Mouse (Mus musculus) forebrain, embryonic 16.5 days (tissue): Measurements from ENCODE around the gene Olfr434. TPM values are rescaled to one million over a fixed set of nuclear protein-coding genes. Genes with fewer than 3 reads are reported as not detected.
"Not testable (repeated sequence)": the region's sequence is repeated elsewhere in the genome, so short reads cannot be mapped to it uniquely, and the experiment has no call there.

Experiments
- ATAC-seq: fragments of 200-750 bp; cut with Nextera tagmentation; 2 replicates; pipeline ENCODE4 v1.8.0; 2017; ENCODE audit warnings: mild to moderate bottlenecking, moderate library complexity
- H3K27ac ChIP-seq: fragments of 300-500 bp; sonication (generic); 2 replicates; pipeline ENCODE4 v1.5.1; 2014; ENCODE audit warnings: low read length, control low read depth
- H3K27me3 ChIP-seq: fragments of 300-500 bp; sonication (generic); replicated peaks from 2 replicates; pipeline ENCODE4 v1.6.1; 2014; ENCODE audit warnings: low read length; ENCODE audit not compliant: control insufficient read depth, insufficient read depth
- H3K36me3 ChIP-seq: fragments of 300-500 bp; sonication (generic); 2 replicates; pipeline ENCODE4 v1.6.1; 2014; ENCODE audit not compliant: control insufficient read depth, insufficient read depth
- H3K4me1 ChIP-seq: fragments of 300-500 bp; sonication (generic); replicated peaks from 2 replicates; pipeline ENCODE4 v1.6.1; 2014; ENCODE audit warnings: low read length; ENCODE audit not compliant: control insufficient read depth, insufficient read depth
- H3K4me2 ChIP-seq: fragments of 300-500 bp; sonication (generic); 2 replicates; pipeline ENCODE4 v1.6.1; 2014; ENCODE audit warnings: mild to moderate bottlenecking, low read length, control low read depth
- H3K4me3 ChIP-seq: fragments of 300-500 bp; sonication (generic); replicated peaks from 2 replicates; pipeline ENCODE4 v1.5.1; 2014; ENCODE audit warnings: mild to moderate bottlenecking, low read length, control low read depth
- H3K9ac ChIP-seq: fragments of 300-500 bp; sonication (generic); replicated peaks from 2 replicates; pipeline ENCODE4 v1.6.1; 2014; ENCODE audit warnings: low read depth, low read length, control low read depth
- H3K9me3 ChIP-seq: fragments of 300-500 bp; sonication (generic); 2 replicates; pipeline ENCODE4 v1.6.1; 2016; ENCODE audit warnings: low read length; ENCODE audit not compliant: control insufficient read depth
- WGBS: fragments of 180-500 bp; shearing (Covaris S2); extraction: QIAGEN DNeasy Blood & Tissue Kit; methylation state at CpG from one replicate; pipeline ENCODE4 v1.1.7; 2014; 5-methylcytosine and 5-hydroxymethylcytosine counted together
- polyA plus RNA-seq: library from polyadenylated mRNA; unstranded; fragments of >200 nt; fragmentation: Nextera tagmentation; extraction: Ambion mirVana; gene quantifications from 2 replicates; pipeline ENCODE4 v1.2.1, GENCODE M21; 2015

Gene Olfr434
- polyA plus RNA-seq, result not detected in 2 replicates

DNA sequence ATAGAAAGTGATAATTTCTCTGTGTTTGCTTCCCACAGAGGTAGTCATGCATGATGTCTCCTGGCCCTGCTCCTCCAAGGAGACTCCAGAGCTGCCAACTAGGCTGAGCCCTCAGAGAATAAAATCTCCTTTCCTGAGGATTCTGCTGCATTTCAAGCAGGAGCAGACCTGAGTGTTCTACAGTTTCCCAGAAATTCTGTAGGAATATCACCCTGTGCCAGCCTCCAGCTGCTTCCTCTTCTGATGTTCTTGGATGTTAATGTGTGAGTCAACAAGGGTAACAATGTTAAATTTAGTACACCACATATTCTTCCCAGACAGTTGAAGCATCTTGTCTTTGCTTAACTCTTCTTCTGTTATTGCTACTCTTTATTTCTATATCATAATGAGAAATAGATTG, at the start of gene Olfr434:
TSS of gene Olfr434 (plus strand) at position 149 of the 400 bp plus-strand sequence.
- ATAC-seq, H3K4me2 ChIP-seq, H3K4me1 ChIP-seq, H3K9ac ChIP-seq, H3K4me3 ChIP-seq, H3K36me3 ChIP-seq, H3K27ac ChIP-seq, H3K9me3 ChIP-seq, H3K27me3 ChIP-seq: not testable (repeated sequence)

DNA sequence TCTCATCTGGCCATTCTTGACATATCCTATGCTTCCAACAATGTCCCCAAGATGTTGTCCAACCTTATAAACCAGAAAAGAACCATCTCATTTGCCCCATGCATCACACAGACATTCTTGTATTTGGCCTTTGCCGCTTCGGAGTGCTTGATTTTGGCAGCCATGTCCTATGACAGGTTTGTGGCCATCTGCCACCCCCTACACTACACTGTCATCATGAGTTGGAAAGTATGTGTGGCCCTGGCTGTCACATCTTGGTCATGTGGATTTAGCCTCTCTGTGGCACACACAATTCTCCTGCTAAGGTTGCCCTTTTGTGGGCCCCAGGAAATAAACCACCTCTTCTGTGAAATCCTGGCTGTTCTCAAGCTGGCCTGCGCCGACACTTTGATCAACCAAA, 45.6 kb upstream of the Olfr434 start:
- ATAC-seq, result no peak
- no peaks in the 10 kb centered on the region for H3K4me1 ChIP-seq
- no peak overlapping the region for H3K4me2 ChIP-seq
- H3K9me3 ChIP-seq, result no peaks in the 10 kb centered on the region
- no peaks in the 10 kb centered on the region for H3K36me3 ChIP-seq
- H3K4me3 ChIP-seq, result no peak overlapping the region
- WGBS, result 92% methylated on average over 4 of the region's 4 CpGs
- H3K9ac ChIP-seq, result no peak overlapping the region
- H3K27ac ChIP-seq, result no peak overlapping the region
- no peaks in the 10 kb centered on the region for H3K27me3 ChIP-seq

DNA sequence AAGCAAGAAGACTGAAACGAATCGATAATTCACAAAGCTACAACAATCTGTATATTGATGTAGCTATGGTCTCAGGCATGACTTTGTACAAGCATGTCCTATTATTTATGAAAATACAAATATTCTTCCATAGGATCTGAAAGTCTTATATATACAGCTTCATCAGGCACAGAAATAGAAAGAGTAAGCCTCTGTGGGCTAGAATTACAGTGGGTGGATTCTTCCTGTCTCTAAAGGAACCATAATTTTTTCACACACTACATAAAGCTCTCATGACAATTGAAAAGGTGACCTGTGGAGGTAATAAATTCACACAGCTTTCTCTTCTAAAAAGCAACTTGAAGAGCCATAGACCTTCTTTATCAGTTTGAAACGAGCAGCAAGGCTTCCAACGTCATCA, 41.0 kb upstream of the Olfr434 start, which contains the start of gene Olfr13:
TSS of gene Olfr13 (plus strand) at position 301 of the 400 bp plus-strand sequence.
- Histone ChIP-seq H3K9ac (no peak within 1 kb of the TSS), H3K36me3 (no peaks in the 10 kb centered on the region)
- 81% methylated on average over 4 of the region's 4 CpGs for WGBS

DNA sequence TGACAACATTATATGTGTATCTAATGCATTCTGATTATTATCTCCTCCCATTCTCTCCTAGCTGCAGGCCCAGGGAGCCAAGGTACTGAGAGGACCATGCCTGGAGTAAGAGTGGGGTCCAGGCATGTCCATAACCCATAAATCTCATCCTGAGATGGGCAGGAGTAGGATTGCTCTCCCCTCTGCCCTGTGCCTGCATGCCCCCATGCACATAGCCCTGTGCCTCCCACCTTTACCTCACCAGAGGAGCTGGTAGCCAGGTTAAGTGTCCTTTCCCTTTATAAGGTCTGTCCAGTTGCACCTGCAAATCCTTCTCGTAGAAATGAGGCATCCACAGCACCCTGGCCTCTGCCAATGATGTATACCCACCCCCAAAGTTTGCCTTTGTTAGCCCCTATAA, 34.7 kb upstream of the Olfr434 start:
- 83% methylated on average over 1 of the region's 1 CpGs for WGBS
- Histone ChIP-seq H3K27ac (no peak overlapping the region), H3K36me3 (no peaks in the 10 kb centered on the region), H3K4me2 (no peak overlapping the region), H3K4me3 (no peak overlapping the region), H3K27me3 (no peaks in the 10 kb centered on the region), H3K4me1 (peaks cover 6% of the 10 kb centered on the region; the same call in 1 of the 2 replicates), H3K9me3 (no peaks in the 10 kb centered on the region), H3K9ac (no peak overlapping the region)
- ATAC-seq, result no peak

More for the DNA sequence above, 41.0 kb upstream of the Olfr434 start, which contains the start of gene Olfr13:
- no peaks in the 10 kb centered on the region for H3K4me1 ChIP-seq
- ATAC-seq, result no peak
- H3K27me3 ChIP-seq, result no peaks in the 10 kb centered on the region
- H3K9me3 ChIP-seq, result no peaks in the 10 kb centered on the region
- H3K4me3 ChIP-seq, result no peak within 1 kb of the TSS
- H3K4me2 ChIP-seq, result no peak within 1 kb of the TSS
- no peak within 1 kb of the TSS for H3K27ac ChIP-seq

DNA sequence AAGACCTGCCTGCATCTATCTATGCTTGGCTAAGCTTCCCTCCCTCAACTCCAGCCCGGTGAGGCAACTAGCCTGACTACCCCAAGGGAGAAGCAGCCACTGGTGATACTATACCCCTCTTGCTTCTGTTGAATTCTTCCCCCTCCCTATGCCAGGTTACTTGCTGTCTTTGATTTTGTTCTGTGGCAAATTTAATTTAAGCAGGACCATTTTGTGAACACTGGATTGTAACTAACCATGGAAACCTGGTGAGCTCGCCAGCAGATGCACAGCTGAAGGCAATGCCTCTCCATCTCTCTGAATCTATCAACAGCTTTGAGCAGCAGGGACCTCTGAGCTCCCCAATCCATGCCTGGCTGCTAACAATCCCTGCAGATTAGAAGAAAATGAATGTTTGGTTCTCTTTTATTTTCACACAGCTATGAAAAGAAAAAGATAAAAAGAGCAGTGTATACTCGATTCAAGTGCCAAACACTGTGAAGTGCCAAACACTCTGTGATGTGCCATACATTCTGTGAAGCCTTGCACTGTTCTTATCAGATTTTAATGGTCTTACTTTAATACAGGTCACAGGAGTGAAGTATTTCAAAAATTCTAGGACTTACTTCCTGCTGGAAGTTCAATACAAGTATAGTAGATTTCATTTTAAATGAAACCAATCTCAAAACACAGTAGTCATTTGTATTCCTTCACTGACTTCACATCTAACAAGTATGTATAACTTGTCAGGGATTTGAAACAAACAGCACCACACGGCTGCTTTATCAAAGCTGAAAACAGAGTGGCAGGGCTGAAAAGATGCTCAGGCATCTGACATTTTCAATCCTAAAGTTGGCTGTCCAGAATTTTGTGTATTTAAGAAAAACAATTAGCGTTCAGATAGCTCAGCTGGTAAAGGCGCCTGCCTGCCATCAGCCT, 34.0 kb upstream of the Olfr434 start:
- H3K9ac ChIP-seq, result no peak overlapping the region
- H3K27ac ChIP-seq, result no peak overlapping the region
- 27% methylated on average over 6 of the region's 6 CpGs for WGBS
- no peaks in the 10 kb centered on the region for H3K27me3 ChIP-seq
- no peak overlapping the region for H3K4me2 ChIP-seq
- peak; percentile 71 for ATAC-seq
- H3K4me1 ChIP-seq, result peaks cover 6% of the 10 kb centered on the region; the same call in 1 of the 2 replicates
- no peak overlapping the region for H3K4me3 ChIP-seq
- H3K9me3 ChIP-seq, result no peaks in the 10 kb centered on the region
- H3K36me3 ChIP-seq, result no peaks in the 10 kb centered on the region

DNA sequence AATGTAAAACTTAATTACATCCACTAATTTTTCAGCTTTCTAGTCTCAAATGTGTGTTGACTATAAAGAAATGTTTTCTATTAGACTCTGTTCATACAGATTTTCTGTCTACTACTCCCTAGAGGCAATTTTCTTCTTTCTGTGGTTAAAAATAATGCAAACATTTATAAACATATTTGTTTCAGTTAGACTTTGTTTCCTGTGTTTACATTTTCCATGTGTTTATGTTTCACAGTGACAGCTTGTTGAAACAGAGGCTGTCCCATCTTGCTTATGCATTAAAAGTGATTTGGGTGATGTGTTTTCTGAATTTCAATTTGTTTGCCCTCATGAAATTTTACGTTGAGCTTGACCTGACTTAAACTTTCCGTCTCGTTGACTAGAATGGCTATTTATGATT, 21.8 kb upstream of the Olfr434 start:
- ATAC-seq, result no peak
- WGBS, result 85% methylated on average over 3 of the region's 3 CpGs
- H3K27me3 ChIP-seq, result no peaks in the 10 kb centered on the region

DNA sequence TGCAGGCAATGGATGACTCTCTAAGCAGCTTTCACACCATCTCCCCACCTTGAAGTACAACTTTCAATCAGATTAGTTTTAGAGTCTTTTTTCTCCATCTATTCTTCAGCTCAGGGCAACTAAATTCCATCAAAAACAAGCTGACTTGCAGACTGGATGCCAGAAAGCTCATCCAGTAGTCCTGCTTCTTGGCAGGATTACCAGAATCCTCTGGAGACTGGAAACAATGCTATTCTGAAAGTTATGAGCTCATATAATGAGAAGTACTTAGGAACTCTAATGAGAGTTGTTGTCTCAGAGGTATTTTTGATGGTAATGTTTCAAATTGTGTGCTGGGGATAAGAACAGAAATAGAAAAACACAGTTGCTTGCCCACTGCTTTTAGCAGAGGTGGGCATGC, 16.0 kb upstream of the Olfr434 start, which contains the start of gene Olfr435:
TSS of gene Olfr435 (plus strand) at position 366 of the 400 bp plus-strand sequence.
- H3K27ac ChIP-seq, result no peak within 1 kb of the TSS
- H3K9me3 ChIP-seq, result no peaks in the 10 kb centered on the region
- ATAC-seq, result no peak
- no peaks in the 10 kb centered on the region for H3K36me3 ChIP-seq
- no peak within 1 kb of the TSS for H3K9ac ChIP-seq
- no peak within 1 kb of the TSS for H3K4me3 ChIP-seq
- H3K4me2 ChIP-seq, result no peak within 1 kb of the TSS
- no peaks in the 10 kb centered on the region for H3K4me1 ChIP-seq
- H3K27me3 ChIP-seq, result no peaks in the 10 kb centered on the region

More for the DNA sequence above, 21.8 kb upstream of the Olfr434 start:
- Histone ChIP-seq H3K4me3 (no peak overlapping the region), H3K9me3 (no peaks in the 10 kb centered on the region), H3K9ac (no peak overlapping the region), H3K4me1 (no peaks in the 10 kb centered on the region), H3K36me3 (no peaks in the 10 kb centered on the region), H3K4me2 (no peak overlapping the region), H3K27ac (no peak overlapping the region)

DNA sequence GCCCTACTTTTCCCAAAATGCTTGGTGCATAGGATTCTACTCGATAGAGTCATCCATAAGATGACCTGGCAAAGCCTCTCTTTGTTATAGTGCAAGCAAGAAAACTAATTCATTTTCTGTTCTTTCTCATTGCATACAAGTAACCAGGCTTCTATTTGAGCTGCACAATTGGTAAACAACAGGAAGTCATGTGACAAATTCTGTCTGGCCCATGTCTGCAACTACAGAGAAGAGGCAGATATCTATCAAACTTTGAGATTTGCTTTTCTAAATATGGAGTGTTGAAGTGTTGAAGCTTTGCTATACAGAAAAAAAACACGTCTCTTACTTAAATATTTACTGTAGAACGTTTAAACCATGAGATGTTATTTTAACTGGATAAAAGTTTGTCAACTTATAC, 14.7 kb upstream of the Olfr434 start:
- H3K4me1 ChIP-seq, result no peaks in the 10 kb centered on the region
- 85% methylated on average over 3 of the region's 3 CpGs for WGBS
- ATAC-seq, result no peak
- no peaks in the 10 kb centered on the region for H3K9me3 ChIP-seq
- H3K4me3 ChIP-seq, result no peak overlapping the region
- H3K9ac ChIP-seq, result no peak overlapping the region
- H3K27me3 ChIP-seq, result no peaks in the 10 kb centered on the region
- H3K36me3 ChIP-seq, result no peaks in the 10 kb centered on the region
- no peak overlapping the region for H3K4me2 ChIP-seq
- H3K27ac ChIP-seq, result no peak overlapping the region

DNA sequence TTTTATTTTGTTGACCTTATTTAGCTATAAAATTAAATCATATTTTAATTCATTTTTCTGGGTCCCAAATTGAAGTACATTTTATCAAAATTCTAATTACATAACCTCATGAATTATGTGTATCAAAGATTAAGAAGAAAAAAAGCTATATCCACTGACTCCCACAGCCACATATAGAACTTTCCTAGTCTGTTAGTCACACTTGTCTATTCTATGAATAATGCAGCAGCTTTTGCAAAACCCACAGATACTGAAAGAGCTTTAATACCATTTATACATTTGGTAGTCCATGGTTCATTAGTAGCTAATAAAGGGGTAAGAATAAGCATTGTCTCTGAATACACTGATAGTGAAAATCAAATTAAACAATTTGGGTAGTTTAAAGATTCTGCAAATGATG, 10.0 kb upstream of the Olfr434 start:
- Histone ChIP-seq H3K4me3 (no peak overlapping the region), H3K9ac (no peak overlapping the region), H3K4me2 (no peak overlapping the region), H3K27ac (no peak overlapping the region), H3K27me3 (no peaks in the 10 kb centered on the region), H3K9me3 (no peaks in the 10 kb centered on the region), H3K4me1 (no peaks in the 10 kb centered on the region), H3K36me3 (no peaks in the 10 kb centered on the region)
- no peak for ATAC-seq
